Mouse (Mus musculus) telencephalon, adult 2 months (tissue): Measurements from ENCODE around the gene Mrgbp.

Source experiments
- DNase-seq: peaks from one replicate; pipeline ENCODE4 v3.0.0-alpha.2; 2011; ENCODE audit warnings: low read depth, low spot score

The Mrgbp gene

GRCm38 (mm10) chr2:180589123-180589831 lies 8.2 kb downstream of the Mrgbp start, which contains the start of gene Ogfr:
Gene Ogfr (plus strand): TSS chr2:180589245.
- DNase-seq, result peak; percentile 60

- no peak for DNase-seq
These were observed 16.4 kb downstream of the Mrgbp start, which contains the start of gene Col9a3 for GRCm38 (mm10) chr2:180597490-180597889. Gene Col9a3 (plus strand): TSS chr2:180597790.

GRCm38 (mm10) chr2:180598157-180598705 lies 17.1 kb downstream of the Mrgbp start:
- no peak for DNase-seq

DNA sequence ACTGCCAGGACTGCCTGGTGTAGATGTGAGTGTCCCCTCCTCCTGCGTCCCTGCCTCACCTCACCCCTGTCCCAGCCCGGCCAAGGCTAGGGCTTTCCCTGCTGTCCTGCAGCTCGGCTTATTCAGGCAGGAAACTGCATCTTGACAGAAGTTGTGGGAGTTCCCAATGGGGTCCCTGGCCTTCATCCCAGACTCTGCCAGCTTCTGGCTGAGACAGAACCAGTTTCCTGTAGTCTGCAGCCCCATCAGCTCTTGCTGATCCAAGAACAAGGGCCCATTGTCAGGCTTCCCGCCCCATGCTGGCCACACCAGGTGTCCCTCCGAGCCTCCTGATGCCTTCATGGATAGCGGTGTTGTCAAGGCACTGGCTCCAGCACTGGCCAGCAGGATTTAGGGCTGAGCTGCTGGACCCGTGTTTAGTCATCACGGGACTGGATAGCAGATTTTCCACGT lies 19.5 kb downstream of the Mrgbp start:
- DNase-seq, result no peak

DNA sequence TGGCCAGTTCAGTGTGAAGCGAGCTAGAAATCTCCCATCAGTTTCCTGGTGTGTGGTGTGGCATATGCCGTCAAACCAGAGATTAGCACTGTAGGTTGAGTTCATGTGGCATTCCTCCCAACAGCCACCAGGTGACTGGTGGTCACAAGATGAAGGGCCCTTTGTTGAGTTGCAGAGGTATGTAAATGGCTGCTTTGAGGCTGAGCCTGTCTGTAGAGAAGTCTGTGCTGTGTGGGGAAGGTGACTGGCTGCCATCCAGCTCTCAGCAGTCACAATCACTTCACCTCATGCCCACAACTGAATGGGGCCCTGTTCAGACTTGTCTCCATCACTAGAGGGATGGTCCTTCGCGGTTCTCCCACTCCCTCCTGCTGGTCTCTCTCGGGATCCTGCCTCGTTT lies 23.7 kb downstream of the Mrgbp start:
- no peak for DNase-seq

DNA sequence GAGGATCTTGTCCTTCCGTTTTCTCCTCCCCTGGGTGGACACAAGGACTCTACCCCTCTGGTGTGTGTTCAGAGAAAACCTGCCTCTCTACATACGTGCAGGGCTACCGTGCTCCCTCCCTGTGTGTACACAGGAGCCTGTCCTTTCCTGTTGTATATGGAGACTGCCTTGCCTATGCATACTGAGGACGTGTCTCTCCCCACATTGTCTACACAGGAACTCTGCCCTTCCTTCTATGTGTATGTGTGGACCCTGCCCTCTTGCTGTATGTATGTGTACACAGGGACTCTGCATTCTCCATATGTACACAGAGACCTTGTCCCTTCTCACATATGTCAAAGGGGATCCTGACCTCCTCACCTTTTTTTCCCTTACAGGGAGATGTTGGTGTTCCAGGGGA lies 29.2 kb downstream of the Mrgbp start:
- DNase-seq, result no peak

- no peak for DNase-seq
These were observed 30.8 kb downstream of the Mrgbp start for GRCm38 (mm10) chr2:180611882-180612281.
